Mouse (Mus musculus): Measurements from ENCODE around the gene Cog5. TPM values are rescaled to one million over a fixed set of nuclear protein-coding genes. Genes with fewer than 3 reads are reported as not detected.

The Cog5 gene
- total RNA-seq, 2 experiments from 2014 or later: 46.0 to 49.1 TPM

DNA sequence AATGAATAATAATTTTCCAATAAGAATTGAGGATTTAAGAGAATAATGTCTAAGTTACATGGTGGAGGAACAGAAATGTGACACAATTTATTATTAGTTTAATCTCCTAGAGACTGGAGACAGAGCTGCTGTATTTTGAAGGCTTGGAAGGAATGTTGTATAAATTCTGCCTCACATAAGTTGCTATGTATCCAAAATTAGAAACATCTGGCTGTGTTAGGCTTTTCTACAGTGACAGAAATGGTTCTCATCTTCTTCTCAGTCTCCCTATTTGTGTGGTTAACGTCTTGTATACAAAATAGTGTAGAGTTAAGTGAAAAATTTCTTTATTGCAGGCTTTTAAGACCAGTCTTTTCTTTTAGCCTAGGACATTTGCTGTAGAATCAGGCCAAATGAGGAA lies 52.9 kb downstream of the Cog5 start:
- DNase-seq (ENCODE audit: low spot score in 2 of 2): no peak

DNA sequence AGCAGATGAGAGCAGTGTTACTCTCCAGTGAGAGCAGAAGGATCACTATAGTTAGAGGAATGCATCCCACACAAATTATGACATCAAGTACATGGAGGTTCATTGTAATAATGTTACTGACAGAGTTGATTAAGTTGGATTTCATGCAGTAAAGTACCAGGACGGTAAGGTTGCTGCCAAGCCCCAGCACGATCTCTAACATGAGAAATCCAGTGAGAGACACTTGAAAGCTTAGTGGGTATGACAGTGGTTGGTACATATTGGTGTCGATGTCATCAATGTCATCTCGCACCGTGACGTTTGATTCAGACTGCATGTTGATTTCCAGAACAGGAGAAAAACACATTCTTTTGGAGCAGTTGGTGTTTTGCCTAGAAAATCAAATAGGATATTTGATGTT lies 55.0 kb downstream of the Cog5 start:
- no peak for DNase-seq (ENCODE audit: low spot score in 2 of 2)

GRCm38 (mm10) chr12:31712233-31712632 lies 57.6 kb downstream of the Cog5 start:
- DNase-seq (ENCODE audit: low spot score in 2 of 2): no peak

DNA sequence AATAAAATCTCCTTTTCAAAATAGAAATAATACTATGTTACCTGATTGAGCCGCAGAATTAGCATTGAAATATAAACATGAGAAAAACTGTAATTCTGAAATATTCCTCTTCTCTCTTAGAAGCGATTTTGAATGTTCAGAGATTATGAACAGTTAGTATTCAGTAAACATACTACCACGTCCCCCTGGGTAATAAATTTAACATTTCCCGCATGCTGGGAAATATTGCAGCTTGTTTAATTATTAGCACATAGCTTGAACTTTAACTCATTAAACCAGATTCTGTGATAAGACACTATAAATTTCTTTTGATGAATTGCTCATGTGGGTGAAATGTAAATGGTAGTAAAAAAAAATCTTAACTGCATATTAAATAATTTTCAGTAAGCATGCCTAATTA lies 58.1 kb downstream of the Cog5 start:
- DNase-seq (ENCODE audit: low spot score in 2 of 2): no peak

DNA sequence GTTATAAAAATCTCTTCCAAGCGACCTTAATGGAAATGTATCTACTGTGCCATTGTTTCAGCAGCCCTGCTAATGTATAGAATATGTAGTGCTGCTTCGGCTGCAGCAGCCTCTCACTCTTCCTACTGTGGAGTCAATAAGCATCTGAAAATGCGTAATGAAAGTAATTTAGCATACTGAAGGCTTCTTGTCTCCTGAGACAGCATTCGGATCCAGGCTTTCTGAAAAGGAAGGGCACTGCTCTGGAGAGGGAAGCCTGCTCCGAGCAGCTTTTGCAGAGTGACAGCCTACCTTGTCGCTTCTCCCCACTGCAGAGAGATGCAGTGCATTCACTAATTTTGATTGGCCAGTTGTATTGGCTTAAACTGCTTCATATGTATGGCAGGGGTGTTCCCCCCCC lies 58.9 kb downstream of the Cog5 start, which contains the start of gene Gpr22:
Gene Gpr22, minus strand, starts transcription at position 348 of the 400 bp plus-strand sequence.
- no peak for DNase-seq (ENCODE audit: low spot score in 2 of 2)

DNA sequence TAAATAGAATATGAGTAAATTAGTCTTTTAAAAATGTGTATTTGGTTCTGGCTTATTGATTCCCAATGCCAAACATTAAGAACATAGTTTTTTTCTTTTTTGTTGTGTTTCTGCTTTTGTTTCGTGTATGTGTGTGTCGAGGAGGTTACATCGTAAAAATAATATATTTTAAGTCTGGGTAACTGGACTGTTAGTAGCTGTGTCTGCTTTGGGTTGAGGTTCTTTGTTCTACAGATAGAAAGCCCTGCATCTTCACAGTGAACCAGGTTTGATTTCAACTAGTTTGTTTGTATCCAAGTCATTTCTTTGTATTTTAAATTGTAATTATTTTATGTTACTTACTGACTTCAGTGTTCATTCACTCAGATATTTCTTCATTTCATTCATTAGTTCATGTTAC lies 59.4 kb downstream of the Cog5 start:
- DNase-seq (ENCODE audit: low spot score in 2 of 2): no peak

DNA sequence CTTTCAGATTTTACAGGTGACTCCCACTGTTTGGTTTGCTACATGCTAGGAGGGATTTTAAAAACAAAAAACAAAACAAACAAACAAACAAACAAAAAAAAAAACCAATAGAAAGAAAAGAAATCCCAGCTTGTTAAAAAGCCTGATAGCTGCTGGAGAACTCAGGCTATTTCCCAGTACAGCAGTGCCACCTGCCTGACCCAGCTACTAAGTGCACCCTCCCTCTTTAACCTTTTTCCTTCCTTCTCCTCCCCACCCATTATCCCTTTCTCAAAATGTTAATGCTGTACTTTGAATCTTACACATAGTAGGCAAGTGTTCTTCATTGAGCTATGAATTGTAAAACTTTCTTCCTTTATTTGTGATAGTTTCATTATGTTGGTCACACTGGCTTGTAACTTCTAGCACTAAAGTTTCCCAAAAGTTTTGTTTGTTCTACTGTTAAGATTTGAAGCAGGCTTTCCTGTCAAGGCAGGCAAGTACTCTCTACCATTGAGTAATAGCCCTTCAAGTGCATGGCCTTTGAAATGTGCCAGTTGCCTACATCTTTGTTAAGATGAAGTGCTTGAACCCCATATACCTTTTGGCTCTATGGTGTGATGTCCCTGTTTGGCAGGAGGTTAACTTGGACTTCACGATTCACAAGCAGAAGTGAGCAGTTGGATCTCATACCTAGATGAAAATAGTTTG lies 65.1 kb downstream of the Cog5 start:
- DNase-seq (ENCODE audit: low spot score in 2 of 2): no peak

GRCm38 (mm10) chr12:31724576-31724975 lies 69.9 kb downstream of the Cog5 start:
- no peak for DNase-seq (ENCODE audit: low spot score in 2 of 2)

DNA sequence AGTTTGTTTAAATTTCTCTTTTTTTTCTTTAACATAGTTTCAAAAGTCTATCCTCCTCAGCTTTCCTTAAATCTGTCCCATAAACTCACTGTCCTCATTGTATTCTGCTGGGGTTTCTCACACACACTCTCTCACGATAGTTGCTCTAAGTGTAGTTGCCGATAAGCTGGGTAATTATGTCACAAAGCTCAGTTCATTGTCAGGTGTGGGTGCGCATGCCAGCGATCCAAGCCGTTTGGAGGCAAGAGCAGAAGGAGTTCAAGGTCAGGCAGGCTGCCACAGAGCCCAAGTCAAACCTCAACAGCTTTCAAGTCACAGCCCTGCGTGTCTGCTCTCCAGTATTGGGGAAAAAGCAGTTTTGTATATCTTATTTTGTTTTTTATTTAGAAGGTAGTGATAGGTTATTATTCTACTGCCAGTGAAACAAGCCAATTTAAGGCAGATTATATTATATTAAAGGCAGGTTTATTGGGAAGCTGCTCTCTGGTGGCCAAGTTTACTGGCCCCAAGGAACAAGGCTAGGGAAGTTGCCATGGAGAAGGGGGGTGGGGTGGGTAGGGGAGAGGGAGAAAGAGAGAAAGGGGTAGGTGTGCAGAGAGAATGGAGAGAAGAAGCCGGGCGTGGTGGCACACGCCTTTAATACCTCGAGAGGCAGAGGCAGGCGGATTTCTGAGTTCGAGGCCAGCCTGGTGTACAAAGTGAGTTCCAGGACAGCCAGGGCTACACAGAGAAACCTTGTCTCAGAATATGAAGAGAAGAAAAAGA lies 71.0 kb downstream of the Cog5 start:
- no peak for DNase-seq (ENCODE audit: low spot score in 2 of 2)

- no peak for DNase-seq (ENCODE audit: low spot score in 2 of 2)
Measured at GRCm38 (mm10) chr12:31726707-31727106, 72.0 kb downstream of the Cog5 start.

DNA sequence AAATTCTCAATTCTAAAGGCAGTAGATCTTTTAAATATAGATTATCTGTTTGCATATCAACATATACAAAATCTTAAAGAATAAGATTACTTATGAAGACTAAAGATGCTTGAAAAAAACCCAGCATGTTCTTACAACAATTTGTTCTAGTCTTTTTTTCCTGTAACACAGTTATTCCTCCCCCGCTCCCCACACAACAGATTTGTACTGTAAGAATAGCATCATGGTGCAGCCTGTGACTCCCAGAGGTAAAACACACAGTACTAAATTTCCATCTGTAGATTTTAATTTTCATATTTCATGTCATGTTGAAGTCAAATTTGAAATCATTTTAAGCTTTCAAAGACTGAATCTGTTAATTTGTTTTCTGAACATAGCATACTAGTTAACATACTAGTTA lies 75.5 kb downstream of the Cog5 start:
- no peak for DNase-seq (ENCODE audit: low spot score in 2 of 2)

GRCm38 (mm10) chr12:31734616-31735015 lies 79.9 kb downstream of the Cog5 start:
- DNase-seq (ENCODE audit: low spot score in 2 of 2): no peak

DNA sequence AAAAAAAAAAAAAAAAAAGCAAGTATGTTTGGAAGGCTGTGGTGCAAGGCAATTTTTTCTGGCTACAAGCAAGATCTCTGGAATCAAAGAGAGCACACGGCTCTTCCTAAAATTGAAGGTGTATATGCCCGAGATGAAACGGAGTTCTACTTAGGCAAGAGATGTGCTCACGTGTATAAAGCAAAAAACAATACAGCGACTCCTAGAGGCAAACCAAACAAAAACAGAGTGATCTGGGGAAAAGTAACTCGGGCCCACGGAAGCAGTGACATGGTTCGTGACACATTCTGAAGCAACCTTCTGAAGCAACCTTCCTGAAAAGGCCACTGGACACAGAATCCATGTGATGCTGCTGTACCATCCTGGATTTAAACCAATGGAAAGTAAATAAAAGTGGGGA lies 92.6 kb downstream of the Cog5 start:
- DNase-seq (ENCODE audit: low spot score in 2 of 2): no peak

- DNase-seq (ENCODE audit: low spot score in 2 of 2): no peak
Measured at GRCm38 (mm10) chr12:31749846-31750245, 95.2 kb downstream of the Cog5 start.

GRCm38 (mm10) chr12:31754465-31754864 lies 99.8 kb downstream of the Cog5 start:
- no peak for DNase-seq (ENCODE audit: low spot score in 2 of 2)

GRCm38 (mm10) chr12:31755885-31756755 lies 101.5 kb downstream of the Cog5 start:
- no peak for DNase-seq (ENCODE audit: low spot score in 2 of 2)

GRCm38 (mm10) chr12:31773612-31774011 lies 118.9 kb downstream of the Cog5 start:
- no peak for DNase-seq (ENCODE audit: low spot score in 2 of 2)

GRCm38 (mm10) chr12:31784291-31784690 lies 129.6 kb downstream of the Cog5 start:
- no peak for DNase-seq (ENCODE audit: low spot score in 2 of 2)

GRCm38 (mm10) chr12:31788530-31788929 lies 133.9 kb downstream of the Cog5 start:
- DNase-seq (ENCODE audit: low spot score in 2 of 2): no peak

- no peak for DNase-seq (ENCODE audit: low spot score in 2 of 2)
Measured at GRCm38 (mm10) chr12:31806410-31807154, 151.9 kb downstream of the Cog5 start.

- DNase-seq (ENCODE audit: low spot score in 2 of 2): no peak
Measured at GRCm38 (mm10) chr12:31818051-31818461, 163.4 kb downstream of the Cog5 start.
